Mouse (Mus musculus) E14TG2a.4 (cell line): ENCODE data around the gene Evi2.

Experiments
- H3K27me3 ChIP-seq: 2 replicates; pipeline ENCODE4 v1.6.1; 2014; ENCODE audit warnings: low read length, control low read depth; ENCODE audit not compliant: insufficient read depth
- H3K36me3 ChIP-seq: 2 replicates; pipeline ENCODE4 v1.6.1; 2014; ENCODE audit warnings: low read length, control low read depth; ENCODE audit not compliant: insufficient read depth
- H3K4me1 ChIP-seq: replicated peaks from 2 replicates; pipeline ENCODE4 v1.6.1; 2014; ENCODE audit warnings: low read depth, low read length, control low read depth
- H3K4me3 ChIP-seq: replicated peaks from 2 replicates; pipeline ENCODE4 v1.5.1; 2014; ENCODE audit warnings: mild to moderate bottlenecking, low read length
- H3K9me3 ChIP-seq: 2 replicates; pipeline ENCODE4 v1.6.1; 2014; ENCODE audit warnings: low read length, control low read depth
- CTCF ChIP-seq: conservative IDR thresholded peaks from 2 replicates; pipeline ENCODE4 v1.5.1; 2014; ENCODE audit warnings: low read length
- NANOG ChIP-seq: IDR thresholded peaks from 2 replicates; pipeline ENCODE4 v1.6.1; 2014; ENCODE audit warnings: borderline replicate concordance, low read length, mixed read lengths
- POU5F1 ChIP-seq: IDR thresholded peaks from 2 replicates; pipeline ENCODE4 v1.6.1; 2014; ENCODE audit warnings: low read length, borderline replicate concordance

Evi2 gene

DNA sequence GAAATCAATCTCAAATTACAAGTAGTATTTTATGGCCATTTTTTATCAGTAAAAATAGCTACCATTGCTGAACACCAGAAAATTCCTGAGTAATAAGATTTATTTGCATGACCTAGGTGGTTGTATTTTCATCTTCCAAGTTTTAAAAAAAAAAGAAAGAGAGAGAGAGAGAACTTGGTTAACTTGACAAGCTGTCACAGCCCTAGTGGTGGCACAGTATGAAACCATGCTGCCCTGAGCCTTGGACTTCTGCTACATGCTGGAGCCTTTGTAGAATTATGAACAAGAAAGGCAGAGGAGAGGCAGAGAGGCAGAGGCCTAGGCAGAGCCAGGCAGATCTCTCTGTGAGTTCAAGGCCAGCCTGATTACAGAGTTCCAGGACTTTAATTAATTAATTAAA is 8.5 kb downstream of the Evi2 start:
- Histone ChIP-seq H3K27me3 (no peaks in the 10 kb centered on the region), H3K36me3 (no peaks in the 10 kb centered on the region), H3K4me1 (no peaks in the 10 kb centered on the region), H3K9me3 (no peaks in the 10 kb centered on the region), H3K4me3 (no peak overlapping the region)
- TF ChIP-seq NANOG = no peak
- TF ChIP-seq CTCF = no peak
- TF ChIP-seq POU5F1 = no peak

DNA sequence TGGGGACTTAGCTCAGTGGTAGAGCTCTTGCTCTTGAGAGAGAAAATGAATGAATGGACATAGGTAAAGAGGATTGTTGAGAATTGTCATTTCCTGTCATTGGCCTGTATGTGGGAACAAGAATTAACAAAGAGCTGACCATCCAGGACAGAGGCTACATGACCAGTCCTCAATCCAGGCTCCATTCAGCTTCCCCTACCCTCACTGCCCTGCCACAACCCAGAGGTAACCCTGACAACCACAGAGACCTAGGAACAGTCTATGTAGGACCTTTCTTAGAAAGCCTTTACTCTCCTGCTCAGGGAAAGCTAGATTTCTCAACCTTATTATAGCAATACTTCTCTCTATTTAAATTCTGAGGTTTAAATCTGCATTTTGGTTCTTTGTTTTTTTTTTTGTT is 9.6 kb downstream of the Evi2 start:
- Histone ChIP-seq H3K4me3 (no peak overlapping the region), H3K9me3 (no peaks in the 10 kb centered on the region), H3K36me3 (no peaks in the 10 kb centered on the region), H3K27me3 (no peaks in the 10 kb centered on the region), H3K4me1 (no peaks in the 10 kb centered on the region)
- TF ChIP-seq POU5F1 (no peak), CTCF (no peak), NANOG (no peak)

DNA sequence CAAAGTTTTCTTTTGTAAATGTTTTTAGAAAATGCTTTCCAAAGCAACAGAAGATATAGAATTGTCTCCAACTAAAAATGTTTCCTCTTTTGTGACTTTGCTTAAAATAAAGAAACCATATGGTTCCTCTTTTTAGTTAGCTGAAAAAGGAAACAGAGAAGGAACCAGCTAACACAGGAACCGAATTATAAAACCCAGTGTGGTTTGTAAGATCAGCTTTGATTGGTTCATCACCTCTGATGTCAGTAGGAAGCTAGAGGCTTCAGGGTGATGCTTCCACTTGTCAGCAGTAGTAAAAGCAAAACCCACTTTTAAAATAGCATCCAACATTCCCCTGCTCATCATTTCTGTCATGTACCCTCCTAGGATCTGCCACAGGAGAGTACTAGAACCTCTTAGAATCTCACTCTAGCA is 10.5 kb downstream of the Evi2 start:
- no peaks in the 10 kb centered on the region for H3K4me1 ChIP-seq
- no peak for TF ChIP-seq NANOG
- no peak for TF ChIP-seq POU5F1
- no peak for TF ChIP-seq CTCF
- H3K27me3 ChIP-seq = no peaks in the 10 kb centered on the region
- H3K4me3 ChIP-seq = no peak overlapping the region
- H3K36me3 ChIP-seq = no peaks in the 10 kb centered on the region
- no peaks in the 10 kb centered on the region for H3K9me3 ChIP-seq

DNA sequence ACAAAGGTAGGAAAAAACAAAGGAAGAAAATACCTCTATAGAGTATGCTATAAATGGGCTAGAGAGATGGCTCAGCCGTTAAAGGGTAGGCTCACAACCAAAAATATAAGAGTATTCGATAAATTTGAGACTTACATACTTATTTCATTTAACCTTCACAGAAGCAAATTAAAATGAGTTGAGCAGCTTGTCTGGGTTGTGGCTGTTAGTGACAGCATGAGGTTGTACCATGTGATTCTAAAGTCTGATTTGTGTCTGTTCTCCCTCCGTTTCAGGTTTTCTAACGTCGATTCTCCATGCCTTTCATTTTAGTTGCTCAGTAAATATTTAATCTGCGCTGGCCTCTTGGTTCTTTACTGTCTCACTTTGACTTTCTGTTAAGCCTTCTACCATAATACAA is 11.1 kb downstream of the Evi2 start:
- no peaks in the 10 kb centered on the region for H3K27me3 ChIP-seq
- no peaks in the 10 kb centered on the region for H3K36me3 ChIP-seq
- no peaks in the 10 kb centered on the region for H3K9me3 ChIP-seq
- H3K4me3 ChIP-seq = no peak overlapping the region
- H3K4me1 ChIP-seq = no peaks in the 10 kb centered on the region
- no peak for TF ChIP-seq NANOG
- TF ChIP-seq POU5F1 = no peak
- no peak for TF ChIP-seq CTCF

DNA sequence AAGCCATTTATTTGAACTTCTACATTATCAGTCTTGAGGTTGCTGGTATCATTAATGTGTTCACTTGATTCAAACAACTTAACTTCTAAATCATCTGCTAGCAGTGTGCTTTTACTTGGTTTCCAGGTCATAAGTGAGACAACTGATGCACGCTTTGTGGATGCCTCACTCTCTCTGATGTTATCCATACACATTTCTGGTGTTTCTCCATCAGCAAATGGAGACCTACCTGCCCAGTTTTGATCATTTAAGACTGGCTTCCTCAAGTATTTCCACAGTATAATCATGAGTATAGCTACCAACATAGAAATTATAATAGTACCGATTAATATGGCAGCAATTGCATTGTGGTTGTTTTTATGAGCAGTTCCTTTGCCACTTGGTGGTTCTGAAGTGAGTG is 14.6 kb downstream of the Evi2 start:
- H3K27me3 ChIP-seq = no peaks in the 10 kb centered on the region
- H3K9me3 ChIP-seq = no peaks in the 10 kb centered on the region
- no peak for TF ChIP-seq CTCF
- TF ChIP-seq NANOG = no peak
- no peak for TF ChIP-seq POU5F1
- H3K4me3 ChIP-seq = no peak overlapping the region
- H3K4me1 ChIP-seq = no peaks in the 10 kb centered on the region
- no peaks in the 10 kb centered on the region for H3K36me3 ChIP-seq

DNA sequence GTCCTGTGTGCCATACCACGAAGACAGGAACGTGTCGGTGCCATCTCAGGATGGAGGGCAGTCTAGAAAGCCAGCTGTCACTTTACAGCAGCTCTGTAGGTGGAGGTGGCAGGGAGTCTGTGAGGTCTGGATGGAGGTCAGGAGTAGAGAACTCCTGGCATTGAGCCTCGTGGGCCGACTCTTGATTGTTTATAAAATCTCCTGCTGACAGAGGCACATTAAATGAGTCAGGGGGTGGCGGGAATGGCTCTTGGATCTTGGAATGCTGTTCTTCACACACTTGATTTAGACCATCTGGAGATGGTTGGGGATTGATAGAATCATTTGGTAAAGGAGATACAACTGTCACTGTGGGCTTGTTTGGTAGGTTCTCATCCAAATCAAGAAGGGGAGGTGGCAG is 15.1 kb downstream of the Evi2 start:
- Histone ChIP-seq H3K4me1 (no peaks in the 10 kb centered on the region), H3K36me3 (no peaks in the 10 kb centered on the region), H3K27me3 (no peaks in the 10 kb centered on the region), H3K4me3 (no peak overlapping the region), H3K9me3 (no peaks in the 10 kb centered on the region)
- TF ChIP-seq NANOG (no peak), CTCF (no peak), POU5F1 (no peak)

DNA sequence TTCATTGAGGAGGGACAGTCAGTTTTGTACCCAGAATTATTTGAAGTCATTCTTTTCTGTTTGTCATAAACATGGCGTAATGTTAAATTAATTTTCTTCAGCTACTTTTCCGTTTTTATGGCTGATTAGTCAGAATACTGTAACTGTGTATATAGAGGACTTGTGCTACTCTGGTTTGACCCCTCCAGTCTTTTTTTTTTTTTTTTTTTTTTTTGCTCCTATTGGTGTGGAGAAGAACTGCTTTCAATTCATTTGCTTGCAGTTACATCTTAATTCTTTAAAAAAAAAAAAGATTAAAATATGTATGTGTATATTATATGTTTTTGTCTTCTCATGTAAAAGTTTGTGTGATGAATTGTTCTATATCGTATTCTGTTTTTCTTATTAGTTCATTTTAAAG is 18.4 kb downstream of the Evi2 start:
- TF ChIP-seq POU5F1 = no peak
- TF ChIP-seq CTCF = no peak
- no peak for TF ChIP-seq NANOG
- Histone ChIP-seq H3K4me1 (no peaks in the 10 kb centered on the region), H3K4me3 (no peak overlapping the region), H3K36me3 (no peaks in the 10 kb centered on the region), H3K9me3 (no peaks in the 10 kb centered on the region), H3K27me3 (no peaks in the 10 kb centered on the region)

DNA sequence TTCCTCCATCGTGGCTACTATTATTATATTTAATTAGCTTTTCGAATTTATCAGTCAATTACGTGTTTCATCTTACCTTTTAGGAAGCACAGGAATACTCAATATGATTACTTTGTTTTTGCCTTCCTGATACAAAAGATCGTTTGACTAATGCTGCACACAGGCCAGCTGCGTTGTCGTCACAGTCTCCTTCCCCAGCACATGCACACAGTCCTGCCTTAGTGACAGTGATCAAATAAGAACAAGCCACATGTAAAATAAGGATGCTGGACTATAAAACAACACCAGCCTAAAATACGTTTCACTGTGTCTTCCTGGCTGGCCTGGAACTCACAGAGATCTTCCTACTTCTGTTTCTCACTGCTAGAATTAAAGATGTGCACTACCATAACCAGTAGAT is 25.9 kb downstream of the Evi2 start:
- TF ChIP-seq POU5F1 (no peak), NANOG (no peak), CTCF (no peak)
- Histone ChIP-seq H3K36me3 (no peaks in the 10 kb centered on the region), H3K4me1 (no peaks in the 10 kb centered on the region)

DNA sequence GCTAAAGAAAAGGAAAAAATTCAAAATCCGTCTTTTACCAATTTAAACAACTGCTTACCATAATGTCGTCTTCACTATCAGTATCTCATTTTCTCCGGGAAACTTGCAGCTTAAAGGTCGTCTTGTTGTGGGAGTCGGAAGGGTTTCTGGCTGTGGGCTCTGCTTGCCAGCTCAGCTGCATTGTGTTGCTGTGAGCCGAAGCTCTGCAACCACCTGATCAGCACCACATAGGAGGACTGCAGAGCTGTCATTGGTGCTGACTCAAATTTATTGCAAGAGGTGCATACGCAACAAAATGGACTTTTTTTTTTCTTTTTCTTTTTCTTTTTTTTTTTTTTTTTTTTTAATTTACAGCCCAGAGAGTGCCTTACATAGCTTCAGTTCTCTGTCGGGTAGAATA is 26.5 kb downstream of the Evi2 start, which contains the start of gene Omg:
Omg (minus strand) TSS at position 240 of the 400 bp plus-strand sequence.
- no peak for TF ChIP-seq POU5F1
- no peak for TF ChIP-seq CTCF
- TF ChIP-seq NANOG = no peak
- no peaks in the 10 kb centered on the region for H3K27me3 ChIP-seq
- no peaks in the 10 kb centered on the region for H3K36me3 ChIP-seq
- H3K9me3 ChIP-seq = no peaks in the 10 kb centered on the region
- H3K4me3 ChIP-seq = no peak within 1 kb of the TSS
- H3K4me1 ChIP-seq = no peaks in the 10 kb centered on the region

More for the DNA sequence above, 25.9 kb downstream of the Evi2 start:
- Histone ChIP-seq H3K4me3 (no peak overlapping the region), H3K9me3 (no peaks in the 10 kb centered on the region), H3K27me3 (no peaks in the 10 kb centered on the region)
